Mouse (Mus musculus): ENCODE measurements around the gene AI661453.
"Not testable (repeated sequence)": the region's sequence is repeated elsewhere in the genome, so short reads cannot be mapped to it uniquely, and the experiment has no call there.

The AI661453 gene

DNA sequence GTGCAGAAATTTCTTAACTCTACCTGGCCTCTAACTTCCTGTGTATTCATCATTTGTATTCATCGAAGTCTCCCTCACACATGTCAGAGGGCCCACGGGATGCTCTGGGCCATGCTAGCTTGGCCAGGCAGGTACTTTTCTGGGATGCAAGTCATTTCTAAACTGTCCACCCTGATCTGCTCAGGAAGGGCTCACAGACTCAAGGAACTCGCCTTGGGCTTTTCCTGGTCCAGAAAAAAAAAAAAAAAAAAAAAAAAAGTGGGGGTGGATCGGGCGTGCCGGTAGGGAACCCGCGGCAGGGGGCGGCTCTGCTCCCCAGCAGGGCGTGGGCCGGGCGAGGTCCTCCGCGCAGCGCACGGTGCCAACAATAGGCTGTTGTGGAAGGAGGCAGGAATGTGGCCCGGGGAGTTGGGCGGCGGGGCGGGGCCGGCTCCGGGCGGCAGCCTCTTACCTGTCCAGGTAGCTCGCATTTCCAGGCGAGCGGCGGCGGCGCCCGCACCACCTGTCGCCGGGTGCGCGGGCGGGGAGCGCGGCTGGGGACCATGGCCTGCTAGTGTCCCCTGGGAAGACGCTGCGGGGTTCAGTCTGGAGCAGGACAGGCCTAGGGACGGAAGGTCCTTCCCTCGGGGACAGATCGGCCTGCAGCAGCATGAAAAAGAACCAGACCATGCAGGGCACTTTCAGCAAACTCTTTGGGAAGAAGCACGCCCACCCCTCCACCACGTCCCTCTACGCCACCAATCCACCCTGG lies at the start of gene AI661453:
TSS of gene AI661453 (plus strand) at position 460 of the 751 bp plus-strand sequence.
- DNase-seq (ENCODE audit: low read depth, low spot score) = peak; percentile 80

DNA sequence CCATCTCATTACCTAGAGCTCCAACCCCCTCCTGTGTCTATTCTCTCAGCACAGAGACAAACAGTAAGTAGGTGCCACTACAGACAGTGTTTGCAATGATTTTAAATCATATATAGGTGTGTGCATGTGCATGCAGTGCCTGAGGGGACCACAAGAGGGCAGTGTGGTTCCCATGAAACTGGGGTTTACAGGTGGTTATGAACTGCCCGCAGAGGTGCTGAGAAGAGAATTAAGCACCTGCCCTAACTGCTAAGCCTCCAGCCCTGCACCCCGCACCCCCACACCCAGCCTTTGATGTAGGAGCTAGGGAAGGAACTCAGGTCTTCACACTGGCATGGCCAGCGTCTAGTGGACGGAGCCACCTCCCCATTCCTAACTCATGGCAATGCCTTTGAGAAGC lies 49.8 kb upstream of the AI661453 start:
- DNase-seq (ENCODE audit: low read depth, low spot score) = peak; percentile 74

DNA sequence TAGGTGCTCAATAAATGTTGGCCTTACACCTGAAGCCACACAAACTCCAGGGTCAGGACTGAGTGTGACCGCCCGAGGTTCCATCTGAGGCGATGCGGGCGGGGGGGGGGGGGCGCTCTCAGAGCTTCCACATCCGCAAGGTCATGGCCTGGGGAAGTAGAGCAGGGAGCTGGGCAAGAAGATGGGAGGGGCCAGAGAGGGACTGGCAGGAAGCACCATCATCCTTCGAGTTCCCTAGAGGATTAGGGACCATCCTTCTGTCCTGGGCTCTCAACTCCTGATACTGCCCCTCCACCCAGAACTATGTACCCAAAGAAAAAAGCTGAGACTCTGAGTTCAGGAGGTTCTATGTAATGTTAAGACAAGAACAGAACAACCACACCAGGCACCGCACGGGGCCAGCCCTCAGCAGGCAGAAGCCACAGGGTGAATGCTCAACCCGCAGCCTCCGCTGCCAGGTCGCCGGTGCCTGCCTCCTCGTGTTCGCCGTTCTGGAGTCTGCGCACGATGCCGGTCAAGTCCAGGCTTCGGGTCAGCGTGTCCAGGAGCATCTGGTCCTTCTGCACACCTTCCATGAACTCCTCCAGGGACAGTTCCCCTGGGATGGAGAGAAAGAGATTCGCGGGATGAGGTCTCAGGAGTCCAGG lies 42.1 kb upstream of the AI661453 start:
- DNase-seq (ENCODE audit: low read depth, low spot score) = no peak

DNA sequence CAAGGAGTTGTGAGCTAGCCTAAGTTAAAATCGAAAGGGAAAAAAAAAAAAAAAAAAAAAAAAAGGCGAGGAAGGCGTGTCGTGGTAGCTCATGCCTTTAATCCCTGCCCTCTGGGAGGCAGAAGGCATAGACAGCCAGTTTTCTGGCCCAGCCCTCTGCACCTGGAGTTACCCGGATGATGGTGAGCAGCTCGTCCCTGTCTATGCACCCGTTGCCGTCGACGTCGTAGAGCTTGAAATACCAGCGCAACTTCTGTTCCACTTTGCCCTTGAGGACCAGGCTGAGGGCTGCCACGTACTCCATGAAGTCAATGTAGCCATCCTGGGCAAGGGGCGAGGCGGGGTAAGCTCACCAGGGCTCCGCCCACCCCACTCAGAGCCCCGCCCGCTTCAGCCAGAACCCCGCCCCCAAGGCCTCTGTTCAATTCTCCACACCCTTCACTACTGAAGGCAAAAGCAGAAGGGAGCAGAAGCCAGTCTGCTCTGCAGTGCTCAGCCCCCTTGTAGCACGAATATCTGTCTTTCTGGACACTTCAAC lies 41.0 kb upstream of the AI661453 start:
- peak; percentile 90 for DNase-seq (ENCODE audit: low read depth, low spot score)

DNA sequence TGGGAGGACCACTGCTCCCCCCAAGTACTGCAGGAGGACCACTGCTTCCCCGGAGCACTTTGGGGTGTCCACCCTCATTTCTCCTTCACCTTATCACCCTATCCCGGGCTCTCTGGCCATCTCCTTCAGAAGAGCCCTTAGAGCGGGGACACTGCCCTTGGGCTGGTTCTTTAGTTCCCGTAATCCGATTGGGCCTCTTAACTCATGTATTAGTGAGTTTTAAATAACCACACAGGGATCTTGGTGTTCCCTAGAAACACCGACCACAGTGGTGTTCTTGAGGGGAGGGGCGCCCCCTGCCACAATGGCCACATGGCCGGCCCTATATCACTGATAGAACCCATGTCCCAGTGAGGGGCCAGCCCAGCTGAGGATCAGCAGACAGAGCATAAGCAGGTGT lies 37.3 kb upstream of the AI661453 start:
- DNase-seq (ENCODE audit: low read depth, low spot score) = no peak

DNA sequence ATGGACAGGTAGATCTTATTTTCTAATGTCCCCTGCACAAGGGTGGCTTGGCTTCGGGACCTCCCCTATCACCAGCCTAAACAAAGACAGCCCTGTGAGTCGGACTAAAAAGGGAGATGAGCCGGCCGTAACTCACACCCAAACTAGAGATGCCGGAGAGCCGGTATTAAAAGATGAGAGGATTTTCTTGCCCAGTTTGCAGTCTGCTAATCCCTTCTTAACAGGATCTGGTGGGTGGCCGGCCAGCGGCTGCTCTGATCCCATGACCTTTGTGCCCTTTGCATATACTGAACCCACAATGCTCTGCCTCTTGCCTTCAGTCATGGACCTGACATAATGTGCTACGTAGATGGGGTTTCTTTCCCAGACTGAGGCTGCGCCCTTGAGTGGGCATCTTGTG lies 36.0 kb upstream of the AI661453 start, which contains the start of gene Guca1a:
TSS of gene Guca1a (minus strand) at position 134 of the 400 bp plus-strand sequence.
- no peak for DNase-seq (ENCODE audit: low read depth, low spot score)

DNA sequence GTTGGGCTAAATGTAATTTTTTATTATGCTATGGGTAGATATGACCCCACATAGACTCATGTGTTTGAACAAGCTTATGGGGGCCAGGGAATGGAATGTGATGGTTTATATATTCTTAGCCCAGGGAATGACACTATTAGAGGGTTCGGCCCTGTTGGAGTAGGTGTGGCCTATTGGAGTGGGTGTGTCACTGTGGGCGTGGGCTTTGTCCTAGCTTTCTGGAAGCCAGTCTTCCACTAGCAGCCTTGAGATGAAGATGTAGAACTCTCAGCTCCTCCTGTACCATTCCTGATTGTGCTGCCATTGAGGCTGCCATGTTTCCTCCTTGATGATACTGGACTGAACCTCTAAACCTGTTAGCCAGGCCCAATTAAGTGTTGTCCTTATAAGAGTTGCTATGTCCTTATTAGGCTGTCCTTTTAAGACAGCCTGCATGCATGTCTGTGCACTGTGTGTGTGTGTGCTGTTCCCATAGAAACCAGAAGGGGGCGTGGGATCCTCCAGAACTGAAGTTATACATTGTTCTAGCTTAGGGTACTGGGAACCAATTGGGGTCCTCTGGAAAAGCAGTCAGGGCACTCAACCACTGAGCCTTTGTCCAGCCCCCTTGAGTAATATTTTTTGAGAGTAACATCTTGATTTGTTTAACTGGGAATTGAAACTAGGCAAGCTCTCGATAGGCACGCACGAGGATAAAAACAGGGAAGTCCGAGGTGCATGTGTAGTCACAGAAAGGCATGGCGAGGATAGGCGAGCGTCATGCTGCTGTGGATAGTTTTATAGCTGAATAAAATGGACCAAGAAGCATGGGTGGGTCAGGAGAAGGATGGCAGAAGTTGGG lies 28.5 kb upstream of the AI661453 start:
- peak; percentile 57 for DNase-seq (ENCODE audit: low read depth, low spot score)

DNA sequence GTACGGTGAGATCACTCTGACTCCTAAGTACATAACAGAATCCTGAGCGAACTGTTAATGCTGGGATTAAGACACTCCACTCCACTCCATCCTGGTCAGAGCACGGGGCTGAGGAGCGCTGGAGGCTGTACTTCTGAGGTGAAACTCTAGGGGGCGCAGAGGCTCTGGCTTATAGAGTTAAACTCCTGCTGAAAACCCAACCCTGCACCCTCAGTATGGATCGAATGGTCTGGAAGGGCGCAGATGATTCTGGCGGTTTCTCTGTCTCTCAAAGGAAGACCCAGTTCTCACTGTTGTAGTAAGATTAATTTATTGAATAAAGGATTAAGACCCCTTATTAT lies 27.9 kb upstream of the AI661453 start:
- DNase-seq (ENCODE audit: low read depth, low spot score) = peak; percentile 82

DNA sequence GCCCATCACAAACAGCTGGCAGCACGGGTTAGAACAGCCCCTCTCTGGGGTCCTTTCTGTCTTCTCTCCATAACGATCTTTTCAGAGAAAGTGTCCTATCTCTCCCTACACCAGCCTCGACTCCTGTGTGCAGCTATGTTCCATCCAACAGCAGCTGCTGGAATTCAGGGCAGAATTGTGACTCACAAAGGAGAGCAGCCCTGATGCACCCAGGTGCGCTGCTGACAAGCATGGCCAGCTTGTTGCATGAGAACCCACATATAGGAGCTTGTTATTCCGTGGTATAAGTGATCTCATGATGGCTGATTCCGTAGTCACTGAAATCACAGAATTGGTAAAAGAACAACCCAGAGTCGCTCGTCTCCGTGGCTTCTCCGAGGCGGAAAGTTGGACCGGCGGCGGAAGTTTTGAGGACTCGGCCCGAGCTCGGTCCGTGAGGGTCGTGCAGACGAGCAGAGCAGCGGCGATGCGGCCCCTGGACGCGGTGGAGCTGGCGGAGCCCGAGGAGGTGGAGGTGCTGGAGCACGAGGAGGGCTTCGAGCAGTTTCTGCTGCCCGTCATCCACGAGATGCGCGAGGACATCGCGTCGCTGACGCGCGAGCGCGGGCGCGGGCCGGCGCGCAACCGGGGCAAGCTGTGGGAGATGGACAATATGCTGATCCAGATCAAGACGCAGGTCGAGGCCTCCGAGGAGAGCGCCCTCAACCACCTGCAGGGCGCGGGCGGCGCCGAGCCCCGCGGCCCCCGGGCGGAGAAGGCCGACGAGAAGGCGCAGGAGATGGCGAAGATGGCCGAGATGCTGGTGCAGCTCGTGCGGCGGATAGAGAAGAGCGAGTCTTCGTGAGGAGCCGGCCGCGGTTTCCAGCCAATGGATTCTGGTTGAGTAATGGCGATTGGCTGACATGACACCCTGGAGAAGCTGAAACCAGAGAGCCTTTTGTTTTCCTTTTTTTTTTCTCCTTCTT lies 26.2 kb upstream of the AI661453 start:
- not testable (repeated sequence) for DNase-seq (ENCODE audit: low read depth, low spot score)

DNA sequence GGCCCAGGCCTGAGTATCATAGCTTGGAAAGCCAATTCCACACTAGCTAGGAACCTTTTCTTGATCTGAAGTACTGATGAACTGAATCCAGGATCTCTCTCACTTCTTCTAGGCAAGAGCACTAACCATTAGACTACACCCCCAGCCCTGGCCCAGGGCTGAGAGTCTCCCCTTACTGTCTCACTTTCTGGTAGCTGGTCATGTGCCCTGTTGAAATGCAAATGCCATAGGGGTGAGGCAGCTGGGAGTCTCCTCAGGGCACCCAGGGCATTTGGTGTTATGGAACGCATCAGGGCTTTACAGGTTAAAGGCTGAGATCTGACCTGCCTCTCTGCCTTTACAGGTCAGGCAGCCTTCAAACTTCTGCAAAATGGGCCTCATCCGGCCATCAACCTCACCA lies 16.2 kb upstream of the AI661453 start:
- DNase-seq (ENCODE audit: low read depth, low spot score) = peak; percentile 21

DNA sequence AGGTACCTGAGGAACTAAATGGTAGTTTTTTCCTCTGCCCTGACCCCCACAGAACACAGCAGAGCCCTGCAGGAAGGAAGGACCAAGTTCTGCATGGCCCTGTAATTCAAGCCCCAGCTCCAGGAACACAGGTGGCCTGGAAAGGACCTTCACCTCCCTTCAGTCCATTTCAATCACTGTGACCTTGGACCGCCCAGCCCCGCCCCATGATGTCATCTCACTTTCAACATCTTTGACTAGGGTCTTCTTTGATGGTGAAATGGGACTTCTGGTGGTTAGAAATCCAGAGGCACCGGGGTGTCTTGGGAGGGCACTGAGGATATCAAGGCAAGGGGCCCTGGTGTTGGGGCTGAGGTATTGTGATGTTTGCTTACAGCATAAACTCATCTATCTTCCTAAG lies 14.8 kb upstream of the AI661453 start:
- peak; percentile 60 for DNase-seq (ENCODE audit: low read depth, low spot score)

DNA sequence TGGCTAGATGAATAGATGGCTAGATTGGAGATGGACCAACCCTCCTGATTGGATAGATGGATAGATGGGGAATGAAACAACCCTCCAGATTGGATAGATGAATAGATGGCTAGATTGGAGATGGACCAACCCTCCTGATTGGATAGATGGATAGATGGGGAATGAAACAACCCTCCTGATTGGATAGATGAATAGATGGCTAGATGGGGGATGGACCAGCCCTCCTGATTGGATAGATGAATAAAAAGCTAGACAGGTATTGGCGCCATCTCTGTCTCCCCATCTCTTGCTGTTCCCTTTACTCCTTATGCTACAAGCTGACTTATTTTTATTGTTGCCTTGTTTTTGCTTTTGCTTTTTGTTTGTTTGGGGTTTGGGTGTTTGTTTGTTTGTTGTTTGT lies 13.8 kb upstream of the AI661453 start:
- DNase-seq (ENCODE audit: low read depth, low spot score) = not testable (repeated sequence)

DNA sequence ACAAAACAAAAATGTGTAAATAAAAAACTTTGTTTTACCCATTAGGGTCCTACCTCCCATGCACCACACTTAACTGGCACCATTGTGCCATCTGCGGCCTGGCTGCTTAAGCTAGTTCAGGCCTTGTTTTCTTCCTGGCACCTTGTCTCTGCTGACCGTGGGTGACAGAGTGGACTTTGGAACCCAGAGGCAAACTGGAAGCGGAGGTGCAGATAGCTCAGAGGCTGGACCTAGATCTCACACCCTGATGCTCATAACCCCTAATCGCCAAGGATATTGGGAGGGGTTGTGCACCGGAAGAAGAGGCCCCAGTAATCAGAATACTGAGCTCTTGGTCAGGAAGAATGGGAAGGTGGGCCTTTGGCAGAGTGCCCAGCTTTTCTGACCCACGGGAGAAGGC lies 12.2 kb upstream of the AI661453 start:
- no peak for DNase-seq (ENCODE audit: low read depth, low spot score)

DNA sequence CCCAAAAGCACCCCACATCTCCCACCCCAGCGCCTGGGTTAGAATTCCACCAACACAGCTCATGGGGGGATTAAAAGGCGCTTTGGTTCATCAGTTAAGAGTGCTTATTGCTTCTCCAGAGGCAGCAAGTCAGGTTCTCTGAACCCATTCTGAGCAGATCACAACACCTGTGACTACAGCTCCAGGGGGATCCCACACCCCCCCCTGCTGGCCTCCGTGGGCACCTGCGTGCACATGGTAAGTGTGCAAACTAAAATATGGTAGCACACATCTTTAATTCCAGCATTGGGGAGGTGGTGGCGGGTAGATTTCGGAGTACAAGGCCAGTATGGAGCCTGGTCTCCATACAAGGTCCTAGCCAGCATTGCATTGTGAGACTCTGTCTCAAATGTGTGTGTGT lies 9.1 kb upstream of the AI661453 start:
- no peak for DNase-seq (ENCODE audit: low read depth, low spot score)

DNA sequence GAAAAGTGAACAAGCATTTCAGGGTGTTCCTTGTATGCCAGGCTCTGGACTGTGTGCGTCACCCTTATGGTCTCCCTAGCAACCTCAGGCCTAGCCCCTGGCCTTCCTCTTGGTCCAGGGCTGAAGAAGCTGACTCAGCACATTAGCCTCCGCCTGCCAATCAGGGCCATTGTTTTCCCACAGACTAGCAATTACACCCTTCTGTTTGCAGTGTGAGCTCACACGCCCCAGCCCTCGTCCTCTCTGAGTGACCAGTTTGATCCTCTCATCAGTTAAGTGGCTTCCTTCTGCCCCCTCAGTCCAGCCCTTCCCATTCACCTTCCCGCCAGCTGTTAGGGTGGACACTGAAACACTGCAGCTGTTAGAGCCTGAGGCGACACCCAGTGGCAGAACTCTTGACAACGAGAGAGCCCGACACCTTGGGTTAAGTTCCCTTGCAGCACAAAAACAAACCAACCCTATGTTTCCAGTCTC lies 7.5 kb upstream of the AI661453 start:
- DNase-seq (ENCODE audit: low read depth, low spot score) = no peak

DNA sequence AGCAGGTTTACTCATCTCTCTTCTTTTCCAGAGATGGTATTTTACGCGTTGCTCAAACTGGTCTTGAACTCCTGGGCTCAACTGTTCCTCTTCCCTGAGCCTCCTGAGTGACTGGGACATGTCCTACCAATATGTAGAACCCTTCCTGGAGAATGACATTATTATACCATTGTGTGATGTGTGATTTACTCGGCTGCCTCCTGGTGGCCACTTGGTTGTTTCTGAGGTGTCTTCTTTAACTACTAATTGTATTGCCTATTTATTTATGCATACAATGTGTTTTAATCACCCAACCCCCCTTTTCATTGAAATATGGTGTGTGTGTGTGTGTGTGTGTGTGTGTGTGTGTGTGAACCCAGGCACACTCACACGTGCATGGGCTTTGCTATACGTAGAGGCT lies 5.6 kb upstream of the AI661453 start:
- DNase-seq (ENCODE audit: low read depth, low spot score) = no peak

DNA sequence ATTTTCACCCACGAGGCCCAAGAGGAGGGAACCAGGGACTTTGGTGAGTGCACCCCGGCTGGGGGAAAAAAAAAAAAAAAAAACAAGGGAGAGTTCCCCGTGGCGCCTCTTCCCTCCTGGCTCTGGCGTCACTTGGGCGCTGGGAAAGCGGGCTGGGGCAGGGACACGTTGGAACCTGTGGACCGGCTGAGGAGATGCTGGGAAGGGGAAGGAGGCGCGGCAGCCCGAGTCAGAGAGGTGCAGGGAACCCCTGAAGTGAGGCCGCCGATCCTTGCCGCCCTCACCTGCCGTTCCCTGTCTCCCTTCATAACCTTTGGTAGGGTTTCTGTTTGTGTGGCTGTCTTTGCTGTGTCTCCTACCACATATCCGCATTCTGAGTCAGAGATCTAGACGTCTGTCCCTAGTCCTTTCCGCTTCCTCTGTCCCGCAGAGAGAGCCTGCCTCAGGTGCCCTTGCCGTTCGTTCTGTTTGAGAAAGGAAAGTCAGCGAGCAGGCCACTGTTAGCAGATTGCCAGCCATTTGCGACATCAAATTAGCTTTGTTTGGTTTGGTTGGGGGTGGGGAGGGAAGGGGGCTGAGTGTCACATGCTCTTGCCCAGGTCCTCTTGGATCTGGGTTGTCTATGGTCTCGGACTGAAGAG lies 612 bp downstream of the AI661453 start, which contains the start of gene 1700001C19Rik:
TSS of gene 1700001C19Rik (minus strand) at position 470 of the 641 bp plus-strand sequence.
- peak; percentile 48 for DNase-seq (ENCODE audit: low read depth, low spot score)

DNA sequence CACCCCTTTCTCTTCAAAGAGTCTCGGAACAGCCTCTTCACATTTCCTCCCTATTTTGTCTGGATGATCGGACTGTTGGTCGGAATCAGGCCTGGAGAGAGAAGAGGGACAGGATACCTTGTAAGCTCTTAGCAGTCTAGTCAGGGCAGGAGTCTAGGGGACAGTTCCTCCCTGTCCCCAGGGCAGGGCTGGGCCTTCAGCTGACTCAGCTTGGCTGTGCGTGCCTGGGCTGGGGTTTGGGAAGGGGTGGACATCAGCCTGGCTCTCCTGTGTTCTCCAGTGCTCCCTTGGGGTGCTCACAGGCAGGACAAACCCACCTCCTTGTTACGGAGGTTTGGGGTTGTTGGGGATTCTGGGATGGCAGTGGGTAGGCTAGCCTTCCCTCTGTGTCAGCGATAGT lies 2.2 kb downstream of the AI661453 start:
- DNase-seq (ENCODE audit: low read depth, low spot score) = no peak

DNA sequence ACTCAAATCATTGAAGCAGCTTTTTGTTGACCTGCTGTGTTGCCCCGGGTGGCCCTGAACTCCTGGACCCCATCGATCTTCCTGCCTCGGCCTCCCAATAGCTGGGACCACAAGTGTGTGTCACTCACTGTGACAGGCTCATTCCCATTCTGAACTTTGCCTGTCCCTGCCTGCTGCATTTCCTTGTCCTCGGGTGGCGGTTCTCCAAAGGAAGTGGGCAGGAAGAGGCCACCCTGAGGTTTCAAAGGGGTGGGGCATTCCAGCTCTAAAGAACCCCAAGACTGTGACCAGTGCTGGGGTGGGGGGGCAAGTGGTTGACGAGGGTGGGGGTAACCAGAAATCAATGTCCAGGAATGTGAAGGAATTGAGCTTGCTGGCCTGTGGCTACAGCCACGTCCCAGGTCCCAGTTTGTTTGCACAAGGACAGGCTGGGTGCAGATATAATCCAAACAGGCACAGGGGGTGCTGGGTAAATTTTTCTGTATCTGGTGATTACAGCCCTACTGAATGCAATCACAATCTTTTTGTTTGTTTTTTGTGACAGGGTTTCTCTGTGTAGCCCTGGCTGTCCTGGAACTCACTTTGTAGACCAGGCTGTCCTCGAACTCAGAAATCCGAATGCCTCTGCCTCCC lies 3.1 kb downstream of the AI661453 start:
- DNase-seq (ENCODE audit: low read depth, low spot score) = no peak
